Mouse (Mus musculus): ENCODE measurements at regions not wholly inside any gene's neighbourhood (a gene's known extent, or its start where the extent isn't known, plus 50 kb on each side); places are given as distances from the start of the nearest gene placed in this dataset.

- no peak overlapping the region for H3K4me3 ChIP-seq (replicated peaks)
- no peaks in the 10 kb centered on the region for H3K27me3 ChIP-seq (ENCODE audit: control insufficient read depth)
- H3K4me1 ChIP-seq (ENCODE audit: control insufficient read depth), result no peaks in the 10 kb centered on the region
- TF ChIP-seq GATA1 (IDR thresholded peaks at IDR 0.05; ENCODE audit: low read length) (no peak), TAL1 (IDR thresholded peaks at IDR 0.05; ENCODE audit: low read length) (no peak)
- peaks cover 13% of the 10 kb centered on the region for H3K9me3 ChIP-seq (ENCODE audit: control insufficient read depth, low read length)
- no peaks in the 10 kb centered on the region for H3K36me3 ChIP-seq (ENCODE audit: control insufficient read depth)
Observed at GRCm38 (mm10) chr12:109891206-109891605, 291.1 kb upstream of the Rtl1 start.

- H3K4me3 ChIP-seq (replicated peaks), result no peak overlapping the region
- no peaks in the 10 kb centered on the region for H3K4me1 ChIP-seq (ENCODE audit: control insufficient read depth)
- no peaks in the 10 kb centered on the region for H3K27me3 ChIP-seq (ENCODE audit: control insufficient read depth)
- H3K9me3 ChIP-seq (ENCODE audit: control insufficient read depth, low read length), result peaks cover 10% of the 10 kb centered on the region
- TF ChIP-seq TAL1 (IDR thresholded peaks at IDR 0.05; ENCODE audit: low read length), result no peak
- TF ChIP-seq GATA1 (IDR thresholded peaks at IDR 0.05; ENCODE audit: low read length), result no peak
- no peaks in the 10 kb centered on the region for H3K36me3 ChIP-seq (ENCODE audit: control insufficient read depth)
Observed at GRCm38 (mm10) chr12:109892834-109893233, 292.7 kb upstream of the Rtl1 start.

- H3K36me3 ChIP-seq (ENCODE audit: control insufficient read depth), result no peaks in the 10 kb centered on the region
- no peaks in the 10 kb centered on the region for H3K4me1 ChIP-seq (ENCODE audit: control insufficient read depth)
- TF ChIP-seq GATA1 (IDR thresholded peaks at IDR 0.05; ENCODE audit: low read length) (no peak), TAL1 (IDR thresholded peaks at IDR 0.05; ENCODE audit: low read length) (no peak)
- peaks cover 6% of the 10 kb centered on the region; the same call in 1 of the 2 replicates for H3K9me3 ChIP-seq (ENCODE audit: control insufficient read depth, low read length)
- H3K4me3 ChIP-seq (replicated peaks), result no peak overlapping the region
- H3K27me3 ChIP-seq (ENCODE audit: control insufficient read depth), result no peaks in the 10 kb centered on the region
Observed at GRCm38 (mm10) chr12:109893657-109894056, 293.5 kb upstream of the Rtl1 start.

GRCm38 (mm10) chr12:109895389-109895788, 295.3 kb upstream of the Rtl1 start:
- Histone ChIP-seq H3K4me1 (ENCODE audit: control insufficient read depth) (no peaks in the 10 kb centered on the region), H3K36me3 (ENCODE audit: control insufficient read depth) (no peaks in the 10 kb centered on the region), H3K27me3 (ENCODE audit: control insufficient read depth) (no peaks in the 10 kb centered on the region), H3K4me3 (replicated peaks) (no peak overlapping the region), H3K9me3 (ENCODE audit: control insufficient read depth, low read length) (peaks cover 3% of the 10 kb centered on the region; the same call in 1 of the 2 replicates)
- TF ChIP-seq GATA1 (IDR thresholded peaks at IDR 0.05; ENCODE audit: low read length) (no peak), TAL1 (IDR thresholded peaks at IDR 0.05; ENCODE audit: low read length) (no peak)

- Histone ChIP-seq H3K27me3 (ENCODE audit: control insufficient read depth) (no peaks in the 10 kb centered on the region), H3K4me3 (replicated peaks) (no peak overlapping the region), H3K4me1 (ENCODE audit: control insufficient read depth) (no peaks in the 10 kb centered on the region), H3K9me3 (ENCODE audit: control insufficient read depth, low read length) (no peaks in the 10 kb centered on the region; the same call in 1 of the 2 replicates), H3K36me3 (ENCODE audit: control insufficient read depth) (no peaks in the 10 kb centered on the region)
- TF ChIP-seq GATA1 (IDR thresholded peaks at IDR 0.05; ENCODE audit: low read length) (no peak), TAL1 (IDR thresholded peaks at IDR 0.05; ENCODE audit: low read length) (no peak)
Observed at GRCm38 (mm10) chr12:109896397-109896796, 296.3 kb upstream of the Rtl1 start.

- H3K27me3 ChIP-seq (ENCODE audit: control insufficient read depth), result no peaks in the 10 kb centered on the region
- H3K9me3 ChIP-seq (ENCODE audit: control insufficient read depth, low read length), result no peaks in the 10 kb centered on the region; the same call in 1 of the 2 replicates
- no peak for TF ChIP-seq GATA1 (IDR thresholded peaks at IDR 0.05; ENCODE audit: low read length)
- no peak for TF ChIP-seq TAL1 (IDR thresholded peaks at IDR 0.05; ENCODE audit: low read length)
- no peaks in the 10 kb centered on the region for H3K4me1 ChIP-seq (ENCODE audit: control insufficient read depth)
- no peaks in the 10 kb centered on the region for H3K36me3 ChIP-seq (ENCODE audit: control insufficient read depth)
- H3K4me3 ChIP-seq (replicated peaks), result no peak overlapping the region
Observed at GRCm38 (mm10) chr12:109896906-109897305, 296.8 kb upstream of the Rtl1 start.

GRCm38 (mm10) chr12:109897861-109898385, 297.8 kb upstream of the Rtl1 start:
- H3K36me3 ChIP-seq (ENCODE audit: control insufficient read depth), result no peaks in the 10 kb centered on the region
- no peaks in the 10 kb centered on the region for H3K27me3 ChIP-seq (ENCODE audit: control insufficient read depth)
- no peaks in the 10 kb centered on the region; the same call in 1 of the 2 replicates for H3K9me3 ChIP-seq (ENCODE audit: control insufficient read depth, low read length)
- no peak for TF ChIP-seq TAL1 (IDR thresholded peaks at IDR 0.05; ENCODE audit: low read length)
- TF ChIP-seq GATA1 (IDR thresholded peaks at IDR 0.05; ENCODE audit: low read length), result no peak
- no peaks in the 10 kb centered on the region for H3K4me1 ChIP-seq (ENCODE audit: control insufficient read depth)
- H3K4me3 ChIP-seq (replicated peaks), result no peak overlapping the region

GRCm38 (mm10) chr12:109899420-109899819, 299.3 kb upstream of the Rtl1 start:
- Histone ChIP-seq H3K9me3 (ENCODE audit: control insufficient read depth, low read length) (no peaks in the 10 kb centered on the region; the same call in 1 of the 2 replicates), H3K4me1 (ENCODE audit: control insufficient read depth) (no peaks in the 10 kb centered on the region), H3K27me3 (ENCODE audit: control insufficient read depth) (no peaks in the 10 kb centered on the region), H3K4me3 (replicated peaks) (no peak overlapping the region), H3K36me3 (ENCODE audit: control insufficient read depth) (no peaks in the 10 kb centered on the region)
- TF ChIP-seq TAL1 (IDR thresholded peaks at IDR 0.05; ENCODE audit: low read length) (no peak), GATA1 (IDR thresholded peaks at IDR 0.05; ENCODE audit: low read length) (no peak)

GRCm38 (mm10) chr12:109910966-109911495, 310.9 kb upstream of the Rtl1 start:
- no peaks in the 10 kb centered on the region for H3K36me3 ChIP-seq (ENCODE audit: control insufficient read depth)
- H3K9me3 ChIP-seq (ENCODE audit: control insufficient read depth, low read length), result peaks cover 3% of the 10 kb centered on the region; the same call in 1 of the 2 replicates
- no peaks in the 10 kb centered on the region for H3K4me1 ChIP-seq (ENCODE audit: control insufficient read depth)
- no peaks in the 10 kb centered on the region for H3K27me3 ChIP-seq (ENCODE audit: control insufficient read depth)
- TF ChIP-seq GATA1 (IDR thresholded peaks at IDR 0.05; ENCODE audit: low read length), result no peak
- no peak for TF ChIP-seq TAL1 (IDR thresholded peaks at IDR 0.05; ENCODE audit: low read length)
- H3K4me3 ChIP-seq (replicated peaks), result no peak overlapping the region

Data from erythroblast, embryonic 14.5 days (primary cell).